In genomic region chr11:102283922-102284321, GRCm38 (mm10) we compare ENCODE assay signal across 8 mouse cellular contexts. TPM values are rescaled to one million over a fixed set of nuclear protein-coding genes. Genes with fewer than 3 reads are reported as not detected.
DNase-seq lines count a peak whose midpoint lies in the region; ATAC-seq and TF ChIP-seq lines count a peak whose summit lies in the region.

No protein-coding gene starts in this region.

- 80% methylated on average over 6 of the region's 6 CpGs for WGBS in kidney, postnatal 0 days
- 91% methylated on average over 6 of the region's 6 CpGs for WGBS in embryonic facial prominence, embryonic 10.5 days
- 92% methylated on average over 6 of the region's 6 CpGs for WGBS in intestine, embryonic 14.5 days

- TF ChIP-seq CTCF in kidney, postnatal 0 days (IDR thresholded peaks at IDR 0.05; ENCODE audit: low read depth), result no peak; the same call in none of the 2 replicates

- H3K4me1 ChIP-seq in kidney, postnatal 0 days (replicated peaks; ENCODE audit: insufficient read depth, low read length), result peaks cover 8% of the 10 kb centered on the region
- H3K4me1 ChIP-seq in embryonic facial prominence, embryonic 10.5 days, result peaks cover 18% of the 10 kb centered on the region
- H3K4me1 ChIP-seq in intestine, embryonic 14.5 days (replicated peaks; ENCODE audit: control insufficient read depth, insufficient read depth, low read length), result peaks cover 11% of the 10 kb centered on the region

- peak overlapping the region; percentile 84 for H3K4me2 ChIP-seq in kidney, postnatal 0 days (ENCODE audit: low read length)
- H3K4me2 ChIP-seq in intestine, embryonic 14.5 days (ENCODE audit: low read length), result peak overlapping the region; percentile 52
- H3K4me2 ChIP-seq in myocyte (ENCODE audit: low read depth), result peak overlapping the region; percentile 81

- H3K9ac ChIP-seq in kidney, postnatal 0 days (ENCODE audit: low read depth, low read length), result no peak overlapping the region
- H3K9ac ChIP-seq in intestine, embryonic 14.5 days (ENCODE audit: low read length), result no peak overlapping the region

- H3K27me3 ChIP-seq in kidney, postnatal 0 days (ENCODE audit: insufficient read depth, low read length), result no peaks in the 10 kb centered on the region
- no peaks in the 10 kb centered on the region for H3K27me3 ChIP-seq in embryonic facial prominence, embryonic 10.5 days (replicated peaks; ENCODE audit: low read depth, poor library complexity, severe bottlenecking)
- no peaks in the 10 kb centered on the region for H3K27me3 ChIP-seq in intestine, embryonic 14.5 days (replicated peaks; ENCODE audit: control insufficient read depth, insufficient read depth, low read length)
- H3K27me3 ChIP-seq in myocyte (ENCODE audit: control insufficient read depth, insufficient read depth, insufficient read length), result no peaks in the 10 kb centered on the region

- H3K36me3 ChIP-seq in kidney, postnatal 0 days (ENCODE audit: insufficient read depth, low read length), result peaks cover 8% of the 10 kb centered on the region; the same call in 1 of the 2 replicates
- H3K36me3 ChIP-seq in embryonic facial prominence, embryonic 10.5 days (replicated peaks), result peaks cover 19% of the 10 kb centered on the region
- peaks cover 16% of the 10 kb centered on the region for H3K36me3 ChIP-seq in intestine, embryonic 14.5 days (ENCODE audit: control insufficient read depth, insufficient read depth, low read length)
- H3K36me3 ChIP-seq in myocyte (ENCODE audit: control insufficient read depth, insufficient read depth), result no peaks in the 10 kb centered on the region

- no peak for DNase-seq in kidney, postnatal 0 days (ENCODE audit: low spot score)
- no peak for DNase-seq in kidney, adult 18-20 months
- DNase-seq in embryonic facial prominence, embryonic 10.5 days (ENCODE audit: low spot score), result no peak
- DNase-seq in intestine, embryonic 14.5 days (ENCODE audit: low spot score), result no peak
- DNase-seq in layer of hippocampus, adult 9-11 months, result no peak
- no peak for DNase-seq in testis, postnatal 14 days (ENCODE audit: low spot score)
- no peak for DNase-seq in left cerebral cortex, adult 11 months (ENCODE audit: low spot score)

- H3ac ChIP-seq in myocyte (ENCODE audit: control insufficient read depth, insufficient read length), result no peak overlapping the region

- no peak for ATAC-seq in kidney, postnatal 0 days (replicated peaks; ENCODE audit: low FRiP score, low read depth)
- no peak for ATAC-seq in intestine, embryonic 14.5 days (replicated peaks; ENCODE audit: low FRiP score, low TSS enrichment, low read depth)

- H3K79me2 ChIP-seq in myocyte (ENCODE audit: control insufficient read depth, insufficient read depth), result peaks cover 14% of the 10 kb centered on the region

- H3K27ac ChIP-seq in kidney, postnatal 0 days, result 0 out of 2 replicates have a peak overlapping the region, but pooled peaks have one; percentile 75
- H3K27ac ChIP-seq in embryonic facial prominence, embryonic 10.5 days (replicated peaks), result peak overlapping the region; percentile 88
- H3K27ac ChIP-seq in intestine, embryonic 14.5 days (ENCODE audit: low read depth), result no peak overlapping the region; the same call in 1 of the 2 replicates

- H3K9me3 ChIP-seq in kidney, postnatal 0 days (replicated peaks; ENCODE audit: low read length), result no peaks in the 10 kb centered on the region
- H3K9me3 ChIP-seq in embryonic facial prominence, embryonic 10.5 days, result no peaks in the 10 kb centered on the region
- H3K9me3 ChIP-seq in intestine, embryonic 14.5 days (ENCODE audit: control insufficient read depth, low read length), result no peaks in the 10 kb centered on the region

- no peak overlapping the region; the same call in 1 of the 2 replicates for H3K4me3 ChIP-seq in kidney, postnatal 0 days (replicated peaks; ENCODE audit: low read depth, low read length)
- H3K4me3 ChIP-seq in embryonic facial prominence, embryonic 10.5 days, result peak overlapping the region; percentile 90; the same call in 1 of the 2 replicates
- H3K4me3 ChIP-seq in intestine, embryonic 14.5 days (ENCODE audit: low read depth, low read length), result peak overlapping the region; percentile 71
- H3K4me3 ChIP-seq in myocyte, result peak overlapping the region; percentile 80

- no peak for TF ChIP-seq POLR2A in myocyte (IDR thresholded peaks at IDR 0.05; ENCODE audit: insufficient read length, low read depth)

TF ChIP-seq in myocyte, 11 proteins besides CTCF, POLR2A, EP300 and RAD21:
- TF ChIP-seq SRF (IDR thresholded peaks at IDR 0.05; ENCODE audit: control insufficient read depth, insufficient read length, low read depth), result no peak
- no peak for TF ChIP-seq TCF12 (IDR thresholded peaks at IDR 0.05; ENCODE audit: insufficient read depth, poor library complexity, severe bottlenecking)
- TF ChIP-seq CEBPB (IDR thresholded peaks at IDR 0.05; ENCODE audit: insufficient read depth, poor library complexity, severe bottlenecking), result no peak
- TF ChIP-seq TCF3 (IDR thresholded peaks at IDR 0.05; ENCODE audit: insufficient read length, low read depth), result no peak
- TF ChIP-seq E2F4 (IDR thresholded peaks at IDR 0.05; ENCODE audit: insufficient read depth), result no peak
- no peak for TF ChIP-seq MAX (IDR thresholded peaks at IDR 0.05; ENCODE audit: low read depth)
- TF ChIP-seq REST (IDR thresholded peaks at IDR 0.05; ENCODE audit: insufficient read depth, insufficient read length), result no peak
- no peak for TF ChIP-seq USF1 (IDR thresholded peaks at IDR 0.05; ENCODE audit: low read depth)
- TF ChIP-seq POLR2AphosphoS2 (IDR thresholded peaks at IDR 0.05; ENCODE audit: insufficient read length, low read depth), result no peak
- TF ChIP-seq MYOG (IDR thresholded peaks at IDR 0.05; ENCODE audit: control insufficient read depth in 1 of 3, insufficient read depth in 1 of 3, insufficient read length in 2 of 3, low read depth in 2 of 3), result no peak
- TF ChIP-seq MYOD1 (IDR thresholded peaks at IDR 0.05; ENCODE audit: control insufficient read depth in 1 of 3, insufficient read length in 2 of 3, low read depth in 2 of 3), result no peak

RNA-seq across cellular contexts. Expression of gene Tmub2, which starts 0.8 kb away (rescaled TPM):
- polyA plus RNA-seq in kidney, postnatal 0 days (2015; fragmentation: Nextera tagmentation; extraction: Ambion mirVana), result 46.1 and 49.1 TPM in 2 replicates
- 45.2 and 46.2 TPM in 2 replicates for polyA plus RNA-seq in embryonic facial prominence, embryonic 10.5 days (2016; fragmentation: Nextera tagmentation; extraction: Ambion mirVana)
- polyA plus RNA-seq in intestine, embryonic 14.5 days (2014; fragmentation: Nextera tagmentation; extraction: Ambion mirVana), result 50.5 and 55.5 TPM in 2 replicates
- polyA plus RNA-seq in myocyte (2012; fragmentation: generic; extraction: Trizol), result 39.5 TPM

RNA-seq across cellular contexts. Expression of gene Atxn7l3, which starts 12.5 kb away (rescaled TPM):
- 9.6 and 9.7 TPM in 2 replicates for polyA plus RNA-seq in kidney, postnatal 0 days (2015; fragmentation: Nextera tagmentation; extraction: Ambion mirVana)
- 15.6 and 18.2 TPM in 2 replicates for polyA plus RNA-seq in embryonic facial prominence, embryonic 10.5 days (2016; fragmentation: Nextera tagmentation; extraction: Ambion mirVana)
- polyA plus RNA-seq in intestine, embryonic 14.5 days (2014; fragmentation: Nextera tagmentation; extraction: Ambion mirVana), result 17.5 and 18.1 TPM in 2 replicates
- 39.5 TPM for polyA plus RNA-seq in myocyte (2012; fragmentation: generic; extraction: Trizol)

RNA-seq across cellular contexts. Expression of gene Asb16, which starts 15.4 kb away (rescaled TPM):
- polyA plus RNA-seq in kidney, postnatal 0 days (2015; fragmentation: Nextera tagmentation; extraction: Ambion mirVana), result 0.09 TPM in 1 of 2 replicates, not detected in the other
- polyA plus RNA-seq in embryonic facial prominence, embryonic 10.5 days (2016; fragmentation: Nextera tagmentation; extraction: Ambion mirVana), result 0.09 and 0.10 TPM in 2 replicates
- 0.08 and 0.16 TPM in 2 replicates for polyA plus RNA-seq in intestine, embryonic 14.5 days (2014; fragmentation: Nextera tagmentation; extraction: Ambion mirVana)
- polyA plus RNA-seq in myocyte (2012; fragmentation: generic; extraction: Trizol), result 5.1 TPM

RNA-seq across cellular contexts. Expression of gene BC030867, which starts 35.2 kb away (rescaled TPM):
- polyA plus RNA-seq in kidney, postnatal 0 days (2015; fragmentation: Nextera tagmentation; extraction: Ambion mirVana), result 6.3 and 9.2 TPM in 2 replicates
- 30.1 and 32.4 TPM in 2 replicates for polyA plus RNA-seq in embryonic facial prominence, embryonic 10.5 days (2016; fragmentation: Nextera tagmentation; extraction: Ambion mirVana)
- polyA plus RNA-seq in intestine, embryonic 14.5 days (2014; fragmentation: Nextera tagmentation; extraction: Ambion mirVana), result 16.5 and 16.6 TPM in 2 replicates
- polyA plus RNA-seq in myocyte (2012; fragmentation: generic; extraction: Trizol), result 4.4 TPM

RNA-seq across cellular contexts. Expression of gene Ubtf, which starts 35.6 kb away (rescaled TPM):
- polyA plus RNA-seq in kidney, postnatal 0 days (2015; fragmentation: Nextera tagmentation; extraction: Ambion mirVana), result 75.5 and 80.8 TPM in 2 replicates
- polyA plus RNA-seq in embryonic facial prominence, embryonic 10.5 days (2016; fragmentation: Nextera tagmentation; extraction: Ambion mirVana), result 94.2 and 96.3 TPM in 2 replicates
- 85.5 and 86.0 TPM in 2 replicates for polyA plus RNA-seq in intestine, embryonic 14.5 days (2014; fragmentation: Nextera tagmentation; extraction: Ambion mirVana)
- 58.6 TPM for polyA plus RNA-seq in myocyte (2012; fragmentation: generic; extraction: Trizol)
